ENCODE assay signal across 11 mouse cellular contexts in genomic region chr12:86790100-86790848, GRCm38 (mm10). TPM values are rescaled to one million over a fixed set of nuclear protein-coding genes. Genes with fewer than 3 reads are reported as not detected.
A peak's percentile ranks its signal among the peaks of the same experiment; 100 is the strongest.
DNase-seq lines count a peak whose midpoint lies in the region; ATAC-seq and TF ChIP-seq lines count a peak whose summit lies in the region.
"Had no signal": no experiment of that assay in that cellular context is flagged by ENCODE, and none has a peak within 500 bp of the region (broad histone marks: within the 10 kb centered on the region; RNA-seq: fewer than 3 reads in every experiment).

No protein-coding gene starts in this region.

- H3K4me2 ChIP-seq in lung, embryonic 16.5 days (ENCODE audit: low read depth, low read length) = no peak overlapping the region
- no peak overlapping the region for H3K4me2 ChIP-seq in hindbrain, embryonic 14.5 days (replicated peaks)
- H3K4me2 ChIP-seq: embryonic facial prominence, embryonic 13.5 days; liver, embryonic 11.5 days had no signal

- peak overlapping the region; percentile 15; the same call in 1 of the 2 replicates for H3K4me3 ChIP-seq in gastrocnemius, adult 2 months
- H3K4me3 ChIP-seq in lung, embryonic 16.5 days (ENCODE audit: low read length) = no peak overlapping the region
- no peak overlapping the region for H3K4me3 ChIP-seq in hindbrain, embryonic 14.5 days (replicated peaks; ENCODE audit: low read length)
- H3K4me3 ChIP-seq in small intestine, adult 2 months (ENCODE audit: low read depth, low read length) = no peak overlapping the region
- H3K4me3 ChIP-seq: embryonic facial prominence, embryonic 13.5 days had no signal

- peaks cover 21% of the 10 kb centered on the region for H3K4me1 ChIP-seq in lung, embryonic 16.5 days (replicated peaks; ENCODE audit: control insufficient read depth, insufficient read depth, low read length)
- peaks cover 17% of the 10 kb centered on the region for H3K4me1 ChIP-seq in hindbrain, embryonic 14.5 days (replicated peaks; ENCODE audit: control insufficient read depth, insufficient read depth, low read length)
- H3K4me1 ChIP-seq in small intestine, adult 2 months (ENCODE audit: control insufficient read depth, insufficient read depth, insufficient read length, low read length) = no peaks in the 10 kb centered on the region; the same call in 1 of the 2 replicates

- 41% methylated on average over 6 of the region's 6 CpGs for WGBS in lung, embryonic 16.5 days
- WGBS in hindbrain, embryonic 14.5 days = 30% methylated on average over 6 of the region's 6 CpGs
- 49% methylated on average over 6 of the region's 6 CpGs for WGBS in small intestine, adult 2 months

- intact Hi-C loops in gastrocnemius, adult 2 months (cut with DNase I) = no loop called here
- intact Hi-C loops in gastrocnemius, postnatal 14 days (cut with DNase I; ENCODE audit: low total_unique reads) = loop anchor here (5.0 kb wide), 1 partner anchor 122 kb away; no protein-coding TSS in a partner anchor

- H3K9me3 ChIP-seq in lung, embryonic 16.5 days (ENCODE audit: control insufficient read depth, low read length) = no peaks in the 10 kb centered on the region
- H3K9me3 ChIP-seq in hindbrain, embryonic 14.5 days (ENCODE audit: control insufficient read depth, low read length) = no peaks in the 10 kb centered on the region
- H3K9me3 ChIP-seq: embryonic facial prominence, embryonic 13.5 days had no signal

- H3K27ac ChIP-seq in gastrocnemius, adult 2 months = peak overlapping the region; percentile 76
- H3K27ac ChIP-seq in lung, embryonic 16.5 days (ENCODE audit: low read length) = peak overlapping the region; percentile 5; the same call in 1 of the 2 replicates
- peak overlapping the region; percentile 33; the same call in 1 of the 2 replicates for H3K27ac ChIP-seq in hindbrain, embryonic 14.5 days
- peak overlapping the region; percentile 27; the same call in 1 of the 2 replicates for H3K27ac ChIP-seq in small intestine, adult 2 months (ENCODE audit: insufficient read depth, low read depth, low read length)
- H3K27ac ChIP-seq: embryonic facial prominence, embryonic 13.5 days had no signal

- TF ChIP-seq POLR2A in small intestine, adult 2 months (IDR thresholded peaks at IDR 0.05; ENCODE audit: low read depth, low read length) = no peak

- no peaks in the 10 kb centered on the region for H3K36me3 ChIP-seq in lung, embryonic 16.5 days (ENCODE audit: control insufficient read depth, insufficient read depth, low read length)
- H3K36me3 ChIP-seq in hindbrain, embryonic 14.5 days (replicated peaks; ENCODE audit: control insufficient read depth, insufficient read depth) = no peaks in the 10 kb centered on the region
- H3K36me3 ChIP-seq in small intestine, adult 2 months (ENCODE audit: control insufficient read depth, insufficient read depth, low read length) = no peaks in the 10 kb centered on the region
- H3K36me3 ChIP-seq: embryonic facial prominence, embryonic 13.5 days had no signal

- DNase-seq in gastrocnemius, adult 2 months = peak; percentile 47
- no peak for DNase-seq in gastrocnemius, postnatal 14 days
- no peak for DNase-seq in lung, postnatal 14 days
- DNase-seq in hindbrain, embryonic 14.5 days (ENCODE audit: low spot score) = no peak
- no peak for DNase-seq in embryo, embryonic 9.5 days (ENCODE audit: extremely low spot score)
- DNase-seq in ovary, postnatal 36 days (ENCODE audit: low spot score) = no peak

- no peak for ATAC-seq in lung, embryonic 16.5 days (ENCODE audit: low read depth)
- ATAC-seq in hindbrain, embryonic 14.5 days (ENCODE audit: low FRiP score) = no peak

- H3K27me3 ChIP-seq in lung, embryonic 16.5 days (ENCODE audit: control insufficient read depth, insufficient read depth, low read depth, low read length) = no peaks in the 10 kb centered on the region
- no peaks in the 10 kb centered on the region for H3K27me3 ChIP-seq in hindbrain, embryonic 14.5 days (ENCODE audit: control insufficient read depth, insufficient read depth, low read length)
- H3K27me3 ChIP-seq in small intestine, adult 2 months (ENCODE audit: control insufficient read depth, insufficient read depth, low read length) = no peaks in the 10 kb centered on the region
- H3K27me3 ChIP-seq: embryonic facial prominence, embryonic 13.5 days had no signal

- TF ChIP-seq CTCF in gastrocnemius, adult 2 months (IDR thresholded peaks at IDR 0.05) = no peak
- no peak for TF ChIP-seq CTCF in small intestine, adult 2 months (IDR thresholded peaks at IDR 0.05; ENCODE audit: extremely low read depth, insufficient read length, insufficient replicate concordance, low read depth, low read length)

- H3K9ac ChIP-seq in lung, embryonic 16.5 days (ENCODE audit: low read length) = no peak overlapping the region
- H3K9ac ChIP-seq in hindbrain, embryonic 14.5 days = no peak overlapping the region
- H3K9ac ChIP-seq: embryonic facial prominence, embryonic 13.5 days had no signal

RNA-seq across cellular contexts. Expression of gene Lrrc74a, which starts 56.1 kb away (rescaled TPM):
- total RNA-seq in gastrocnemius, adult 2 months (2021) = not detected
- total RNA-seq in gastrocnemius, postnatal 14 days (2021) = not detected
- not detected in 2 replicates for polyA plus RNA-seq in lung, embryonic 16.5 days (2015; fragmentation: Nextera tagmentation; extraction: Ambion mirVana)
- not detected in 2 replicates for polyA plus RNA-seq in hindbrain, embryonic 14.5 days (2014; fragmentation: Nextera tagmentation; extraction: Ambion mirVana)
- not detected in 2 replicates for polyA plus RNA-seq in small intestine, adult 2 months (2012; rRNA removed)
- total RNA-seq: neutrophil, adult 5-6 weeks had no signal
- polyA plus RNA-seq: embryonic facial prominence, embryonic 13.5 days; liver, embryonic 11.5 days had no signal

Comparison
In these comparisons a context has a peak if more than half of its experiments do, and no peak if none do; other contexts are left out.
1. H3K27ac ChIP-seq: peak in every context shown above with its lines; median percentile 76 in gastrocnemius, adult 2 months; 33 in hindbrain, embryonic 14.5 days; 27 in small intestine, adult 2 months; 5 in lung, embryonic 16.5 days.